Mouse (Mus musculus) embryo, embryonic 10.5 days (tissue): Measurements from ENCODE around the gene Vps35l.
A peak's percentile ranks its signal among the peaks of the same experiment; 100 is the strongest.

ENCODE experiments used
- DNase-seq: peaks from one replicate; pipeline ENCODE4 v3.0.0-alpha.2; 2015; ENCODE audit warnings: low spot score

Gene Vps35l

DNA sequence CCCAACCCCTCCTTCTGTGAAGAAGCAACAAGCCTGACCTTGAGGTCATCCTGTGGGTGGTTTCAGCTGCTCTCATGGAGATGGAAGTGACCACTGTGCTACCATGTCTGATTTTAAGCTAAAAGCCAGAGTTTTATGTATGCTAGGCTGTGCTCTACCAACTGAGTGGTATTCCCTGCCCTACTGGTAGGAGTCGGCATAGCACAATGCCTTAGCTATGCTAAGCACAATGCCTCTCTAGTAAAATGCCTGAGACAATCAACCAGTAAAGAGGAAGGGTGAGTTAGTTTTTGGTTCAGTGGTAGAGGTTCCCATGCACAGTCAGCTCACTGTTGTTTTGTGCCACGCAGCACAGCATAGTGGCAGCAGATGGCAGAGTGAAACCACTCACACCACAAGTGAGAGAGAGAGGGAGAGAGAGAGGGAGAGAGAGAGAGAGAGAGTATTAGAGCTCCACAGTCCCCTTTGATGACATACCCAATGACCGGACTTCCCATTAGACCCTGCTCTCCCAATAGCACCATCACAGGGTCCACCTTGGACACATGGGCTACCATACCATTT is 139.5 kb downstream of the Vps35l start:
- DNase-seq: no peak

DNA sequence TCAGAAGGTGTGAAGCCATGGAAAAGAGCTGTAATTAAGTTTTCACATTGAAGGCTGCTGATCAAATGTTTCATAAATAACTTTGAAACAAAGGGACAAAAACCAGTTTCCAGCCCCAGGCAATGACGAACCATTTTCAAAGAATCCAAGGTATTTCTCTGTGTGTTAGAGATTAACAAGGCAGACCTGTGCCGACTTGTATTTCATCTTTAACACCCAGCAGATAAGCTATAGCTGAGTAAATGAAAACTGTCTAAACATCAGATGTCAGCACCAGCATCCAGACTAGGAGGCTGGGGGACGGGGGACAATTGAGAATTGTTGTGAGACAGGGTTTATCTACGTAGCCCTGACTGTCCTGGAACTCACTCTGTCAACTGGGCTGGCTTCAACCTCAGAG is 143.9 kb downstream of the Vps35l start:
- no peak for DNase-seq

DNA sequence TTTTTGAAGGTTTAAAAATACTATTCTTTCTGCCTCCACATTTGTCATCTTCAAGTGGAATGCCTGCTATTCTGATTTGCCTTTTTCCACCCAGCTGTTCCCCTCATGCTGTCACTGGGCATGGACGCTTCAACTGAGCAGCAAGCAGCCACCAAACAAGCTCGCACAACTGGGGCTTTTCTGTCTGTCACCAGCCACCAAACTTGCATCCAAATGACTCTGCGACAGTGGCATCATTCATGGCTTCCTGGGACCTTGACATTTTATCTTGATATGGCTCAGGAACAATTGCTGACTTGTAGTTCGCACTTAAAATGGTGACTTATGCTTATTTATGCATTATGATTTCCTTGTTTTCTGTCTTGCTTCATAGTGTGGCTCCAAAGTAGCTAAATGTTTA is 144.9 kb downstream of the Vps35l start:
- DNase-seq: no peak

DNA sequence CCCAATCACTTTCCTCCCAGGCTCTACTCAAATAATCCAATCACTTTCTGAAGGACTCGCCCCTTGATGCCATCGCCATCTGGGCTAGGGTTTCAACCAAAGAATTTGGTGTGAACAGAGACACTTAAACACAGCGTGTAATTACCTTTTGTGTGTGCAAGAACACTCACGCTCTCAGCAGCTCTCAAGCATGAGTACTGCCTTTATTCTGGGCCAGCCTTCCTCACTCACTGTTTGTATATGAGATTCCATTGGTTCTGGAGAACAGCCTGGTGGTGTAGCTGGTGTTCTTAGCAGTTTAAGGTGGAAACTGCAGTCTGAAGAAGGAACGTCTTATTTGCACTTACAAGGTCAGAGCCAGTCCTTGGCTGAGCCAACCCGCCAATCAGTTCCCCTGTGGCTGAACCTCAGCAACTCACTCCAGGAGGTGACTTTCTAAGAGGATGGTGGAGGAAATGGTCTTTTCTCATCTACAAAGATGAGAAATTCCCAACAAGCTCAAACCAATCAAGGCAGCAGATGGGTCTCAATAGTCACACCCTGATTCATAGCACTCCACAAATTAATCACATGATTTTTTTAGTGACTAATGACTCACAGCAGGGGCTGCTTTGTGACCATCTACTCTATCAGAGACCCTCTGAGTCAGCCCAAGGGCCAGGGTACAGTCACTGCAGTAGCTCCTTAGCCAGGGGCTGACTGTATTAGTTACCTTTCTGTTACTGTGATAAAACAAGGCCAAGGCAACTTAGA is 147.5 kb downstream of the Vps35l start:
- peak; percentile 61 for DNase-seq

DNA sequence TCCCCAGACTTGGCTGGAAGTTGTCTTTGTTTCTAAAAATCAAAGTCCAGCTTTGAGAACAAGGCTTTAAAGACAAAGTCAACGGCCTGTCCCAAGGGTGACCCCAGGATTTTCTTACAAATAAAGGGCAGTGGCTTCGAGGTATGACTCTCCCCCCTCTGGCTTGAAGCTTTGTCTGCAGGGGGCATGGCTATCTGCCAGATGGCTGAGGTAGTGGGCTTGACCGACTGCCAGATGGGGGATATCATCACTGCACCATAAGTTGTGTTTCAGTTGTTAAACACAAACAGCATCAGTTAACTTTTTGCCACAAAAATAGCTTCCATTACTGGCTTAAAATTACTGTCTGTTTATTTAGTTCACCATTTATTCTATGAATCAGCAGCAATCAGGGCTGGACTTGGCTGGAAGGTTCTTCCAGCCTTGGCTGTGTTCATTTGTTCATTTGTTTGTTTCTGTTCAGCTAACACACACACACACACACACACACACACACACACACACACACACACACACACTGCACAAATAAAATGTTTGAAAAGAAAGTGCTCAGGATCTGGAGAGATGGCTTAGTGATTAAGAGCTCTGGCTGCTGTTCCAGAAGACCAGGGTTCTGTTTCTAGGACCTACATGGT is 149.1 kb downstream of the Vps35l start:
- DNase-seq: peak; percentile 57
